Mouse (Mus musculus) brain, embryonic 14.5 days (tissue): ENCODE results near the gene Atf5.

Experiments used
- CTCF ChIP-seq: fragments of 200-500 bp; IDR thresholded peaks from 2 replicates; pipeline ENCODE4 v1.5.1; 2012; ENCODE audit warnings: inconsistent platforms, mild to moderate bottlenecking, moderate library complexity, borderline replicate concordance; ENCODE audit not compliant: insufficient read depth, insufficient read length; ENCODE audit errors: extremely low read depth
- POLR2A ChIP-seq: fragments of 200-500 bp; IDR thresholded peaks from 2 replicates; pipeline ENCODE4 v1.6.1; 2012; ENCODE audit warnings: mild to moderate bottlenecking, inconsistent platforms, borderline replicate concordance; ENCODE audit not compliant: poor library complexity, insufficient read depth, insufficient read length, severe bottlenecking; ENCODE audit errors: extremely low read depth

- TF ChIP-seq POLR2A (no peak), CTCF (no peak)
Measured at GRCm38 (mm10) chr7:44859896-44860295, 43.4 kb upstream of the Atf5 start.
